Mouse (Mus musculus) megakaryocyte progenitor cell, adult 5-6 weeks (primary cell): ENCODE results near the gene 5430419D17Rik. TPM values are rescaled to one million over a fixed set of nuclear protein-coding genes. Genes with fewer than 3 reads are reported as not detected.

Source experiments
- ATAC-seq: replicated peaks from 2 replicates; pipeline ENCODE4 v1.8.0; 2016; ENCODE audit warnings: mild to moderate bottlenecking, moderate TSS enrichment, inconsistent platforms; ENCODE audit not compliant: poor library complexity
- total RNA-seq, 2 experiments: library from RNA; stranded (forward) in 1 of 2; stranded (reverse) in 1 of 2; fragments of 157-497, 149-512 nt in 1 of 2; fragments of 200-1000 nt in 1 of 2; gene quantifications; 2 replicates each; pipeline versions ENCODE4 v1.2.3 to v1.2.4; 2015 to 2017

The 5430419D17Rik gene
- total RNA-seq (2015) (not detected in 2 replicates), total RNA-seq (2017) (not detected in 2 replicates)

DNA sequence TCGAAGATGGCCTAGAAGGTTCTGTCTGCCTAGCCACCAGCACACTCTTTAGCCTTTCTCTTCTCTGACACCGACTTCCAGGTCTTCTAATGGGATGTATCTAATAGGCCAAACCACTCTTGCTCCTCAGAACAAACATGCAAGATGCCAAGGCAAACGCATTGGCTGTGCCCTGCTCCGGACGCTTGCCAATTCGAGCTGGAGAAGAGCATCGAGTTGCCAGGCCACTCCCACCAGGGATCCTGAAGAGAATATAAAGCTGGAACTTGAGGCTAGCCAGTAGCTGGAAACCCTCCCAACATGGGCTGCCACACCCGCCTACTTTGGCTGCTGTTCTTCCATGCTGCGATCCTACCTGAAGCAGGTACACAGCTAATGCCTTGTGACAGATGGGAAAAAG is at the start of gene 5430419D17Rik:
Gene 5430419D17Rik (plus strand): TSS at position 282 of the 400 bp plus-strand sequence.
- no peak for ATAC-seq

DNA sequence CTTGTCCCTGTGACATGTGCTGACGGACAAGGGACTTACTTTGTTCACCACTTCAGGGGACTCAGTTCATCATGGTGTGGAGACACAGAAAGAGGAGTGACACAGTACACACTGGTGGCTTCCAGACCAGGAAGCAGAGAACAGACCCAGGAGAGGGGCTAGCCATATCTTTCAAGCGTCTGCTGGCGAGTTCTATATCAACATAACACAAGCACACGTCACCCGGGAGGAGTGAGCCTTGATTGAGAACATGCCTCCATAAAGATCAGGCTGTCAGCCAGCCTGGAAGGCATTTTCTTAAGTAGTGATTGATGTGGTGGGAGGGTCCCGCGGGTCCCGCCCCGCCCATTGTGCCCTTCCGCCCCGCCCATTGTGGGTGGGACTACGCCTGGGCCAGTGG is 44.2 kb upstream of the 5430419D17Rik start:
- no peak for ATAC-seq

DNA sequence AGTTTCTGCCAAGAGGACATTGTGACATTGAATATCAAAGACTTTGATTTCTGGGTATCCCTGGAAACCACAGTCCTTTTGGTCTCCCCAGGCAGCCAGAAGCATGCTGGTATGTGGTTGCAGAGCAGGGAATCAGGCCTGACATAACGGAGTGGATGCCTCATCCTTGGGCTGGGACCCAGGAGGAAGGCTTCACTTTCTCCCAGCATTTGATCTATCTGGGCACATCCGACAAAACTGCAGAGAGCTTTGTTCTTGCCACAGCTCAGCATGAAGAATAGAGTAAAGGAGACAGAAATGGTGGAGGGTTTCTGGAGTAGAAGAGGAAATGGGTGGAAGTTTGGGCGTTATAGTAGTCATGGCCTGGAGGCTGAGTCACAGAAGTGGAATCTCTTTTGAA is 41.0 kb upstream of the 5430419D17Rik start:
- no peak for ATAC-seq

DNA sequence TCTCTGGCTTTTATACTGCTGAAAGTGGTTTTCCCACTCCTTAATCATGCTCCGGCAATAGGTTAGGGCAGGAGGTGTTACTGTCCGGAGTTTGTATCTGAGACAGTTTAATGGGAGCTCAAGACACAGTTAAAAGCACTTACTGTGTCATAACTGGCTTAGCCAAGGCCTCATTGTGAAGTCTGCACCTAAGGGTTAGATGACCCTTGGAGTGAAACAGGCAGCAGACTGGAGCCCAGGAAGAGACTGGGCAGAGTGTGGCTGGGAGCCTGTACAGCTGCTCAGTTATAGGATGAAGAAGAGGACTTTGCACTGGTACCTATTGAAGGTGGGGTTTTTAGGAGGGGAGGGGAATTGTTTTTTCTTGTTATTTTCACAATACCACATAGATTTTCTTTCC is 28.0 kb upstream of the 5430419D17Rik start, which contains the start of gene 4933402N03Rik:
Gene 4933402N03Rik (minus strand): TSS at position 101 of the 400 bp plus-strand sequence.
- no peak for ATAC-seq

DNA sequence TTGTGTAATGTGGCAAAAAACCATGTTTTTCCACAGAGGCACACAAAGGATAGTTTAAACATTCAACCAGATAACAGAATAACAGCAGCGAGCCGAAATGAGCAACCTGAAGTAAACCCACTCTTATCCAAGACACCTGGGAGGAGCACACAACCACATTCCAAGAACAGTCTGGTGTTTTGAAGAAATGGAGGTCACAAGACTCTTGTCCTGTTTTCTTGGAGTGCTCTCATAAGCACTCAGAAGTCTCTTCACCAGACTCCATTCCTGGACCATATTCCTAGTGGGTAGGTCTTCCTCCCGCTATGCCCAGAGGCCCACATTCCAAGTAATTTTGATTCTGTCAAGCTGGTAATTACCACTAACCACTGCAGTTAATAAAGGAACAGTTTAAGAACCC is 24.0 kb upstream of the 5430419D17Rik start:
- no peak for ATAC-seq

DNA sequence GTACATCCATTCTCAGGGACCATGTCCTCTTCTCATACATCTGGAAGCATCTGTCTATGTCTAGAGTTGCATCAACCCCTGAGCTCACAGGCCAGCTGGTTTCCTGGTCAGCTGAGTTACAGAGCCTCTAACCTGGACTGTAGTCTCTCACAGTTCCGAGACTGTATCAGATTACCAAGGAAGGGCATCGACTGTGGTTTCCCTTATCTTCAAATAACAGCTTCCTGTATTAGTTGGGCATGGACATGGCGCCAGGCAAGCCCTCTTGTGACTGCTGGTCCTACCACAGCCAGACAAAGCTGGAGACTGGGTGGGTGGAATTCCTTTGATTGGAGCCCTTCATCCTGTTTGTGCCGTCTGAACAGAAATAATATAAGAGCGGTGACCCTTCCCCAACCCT is 21.2 kb upstream of the 5430419D17Rik start:
- ATAC-seq = no peak

DNA sequence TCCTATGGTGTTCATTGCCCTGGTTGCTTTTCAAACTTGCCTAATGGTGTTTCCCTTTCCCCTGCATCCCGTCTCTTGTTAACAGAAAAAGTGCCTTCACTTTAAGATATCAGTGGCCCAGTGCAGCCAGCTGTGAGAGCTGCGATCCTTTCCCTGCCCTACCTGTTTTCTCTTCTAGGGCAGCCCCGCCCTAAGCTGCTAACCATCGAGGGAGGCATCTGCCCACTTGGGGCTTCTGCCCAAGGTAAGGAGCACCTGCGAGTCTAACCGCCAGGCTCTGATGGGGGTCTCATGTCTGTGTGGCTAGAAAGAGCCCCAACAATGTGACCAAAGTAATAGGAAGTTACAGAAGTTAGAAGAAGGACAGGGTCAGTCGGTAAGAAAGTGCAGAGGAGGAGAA is 12.0 kb upstream of the 5430419D17Rik start:
- no peak for ATAC-seq

DNA sequence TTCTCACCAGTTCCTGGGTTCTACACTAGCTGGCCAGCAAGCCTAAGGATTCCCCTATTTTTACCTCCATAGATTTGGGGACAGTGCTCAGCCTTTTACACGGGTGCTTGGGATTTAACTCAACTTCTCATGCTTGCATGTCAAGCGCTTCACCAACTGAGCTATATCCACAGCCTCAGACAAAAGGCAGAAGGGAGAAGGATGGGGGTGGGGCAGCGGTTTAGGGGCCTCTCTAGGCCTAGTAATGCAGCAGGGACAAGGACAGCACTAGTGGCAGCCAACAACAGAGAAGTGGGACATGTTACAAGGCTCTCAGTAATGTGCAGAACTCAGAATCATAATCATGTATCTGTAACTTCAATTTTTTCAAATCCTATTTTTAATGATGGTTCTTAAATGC is 6.4 kb upstream of the 5430419D17Rik start:
- no peak for ATAC-seq

DNA sequence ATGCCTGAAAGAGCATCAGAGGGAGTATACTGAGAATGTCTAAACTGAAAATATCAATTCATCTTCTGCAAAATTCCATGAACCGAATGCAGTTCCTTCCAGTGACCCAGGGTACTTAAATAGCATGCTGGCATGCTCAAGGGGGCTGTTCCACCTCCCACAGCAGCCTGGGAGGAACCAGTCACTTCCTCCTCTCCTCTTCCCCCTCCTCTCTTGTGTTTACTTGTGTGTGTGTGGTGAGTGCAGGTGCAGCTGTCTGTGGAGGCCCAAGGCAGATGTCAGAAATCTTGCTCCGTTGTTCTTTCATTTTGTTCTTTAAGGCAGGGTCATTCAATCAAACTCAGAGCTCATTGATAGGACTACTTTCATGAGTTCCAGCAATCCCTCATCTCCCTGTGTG is 5.1 kb upstream of the 5430419D17Rik start:
- ATAC-seq = no peak

DNA sequence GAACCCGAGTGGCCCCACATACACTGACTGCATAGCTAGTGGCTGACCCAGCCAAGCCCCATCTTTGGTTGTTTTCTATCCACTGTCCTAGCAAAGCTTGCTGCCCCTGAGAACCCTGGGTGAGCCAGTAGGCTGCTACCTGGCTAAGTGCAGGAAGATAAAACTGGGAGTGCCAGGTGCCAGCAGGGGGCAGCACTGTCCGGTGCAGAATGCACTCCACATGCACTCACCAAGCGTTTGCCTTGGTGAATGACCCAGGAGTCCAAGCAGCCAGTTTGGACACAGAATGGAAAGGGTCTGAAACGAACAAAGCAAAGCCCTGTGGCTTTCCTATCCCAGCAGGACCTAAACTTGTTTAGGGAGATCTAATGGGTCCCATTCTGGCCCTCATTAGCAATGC is 8.5 kb downstream of the 5430419D17Rik start:
- ATAC-seq = peak; percentile 71

DNA sequence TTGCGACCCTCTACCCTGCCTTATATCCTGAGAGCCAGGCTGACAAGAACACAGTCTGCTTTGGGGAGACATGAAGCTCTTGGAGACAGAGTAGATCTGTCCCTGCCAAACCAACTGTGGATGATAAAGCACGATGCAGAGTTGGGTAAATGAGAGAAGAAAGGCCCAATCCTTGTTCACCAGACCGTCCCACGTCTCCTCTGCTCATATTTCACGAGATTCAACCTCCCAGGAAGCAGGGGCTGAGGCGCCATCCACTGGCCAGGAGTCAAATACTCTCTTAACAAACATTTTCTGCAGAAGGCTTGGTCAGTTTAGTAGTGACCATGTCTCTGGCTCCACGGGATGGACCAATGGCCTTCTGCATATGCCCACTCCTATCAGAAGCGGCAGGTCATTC is 10.1 kb downstream of the 5430419D17Rik start:
- ATAC-seq = no peak

DNA sequence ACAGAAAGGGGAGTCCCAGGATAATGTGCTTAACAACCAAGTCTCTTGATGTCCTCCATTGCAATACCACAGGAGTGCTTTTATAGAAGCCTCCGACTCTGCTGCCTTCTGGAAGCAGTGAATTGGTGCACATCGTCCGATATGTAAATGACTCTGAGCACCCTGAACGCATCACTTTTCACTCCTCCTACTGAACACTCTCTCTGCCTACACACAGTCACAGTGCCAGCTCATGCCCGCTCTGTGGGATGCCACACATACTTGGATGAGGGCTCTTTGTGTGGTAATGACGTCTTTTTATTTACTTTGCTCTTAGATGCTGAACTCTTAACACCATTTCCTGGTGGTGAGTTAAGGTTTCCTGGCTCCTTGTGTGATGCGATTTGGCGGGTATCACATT is 12.8 kb downstream of the 5430419D17Rik start:
- ATAC-seq = no peak

DNA sequence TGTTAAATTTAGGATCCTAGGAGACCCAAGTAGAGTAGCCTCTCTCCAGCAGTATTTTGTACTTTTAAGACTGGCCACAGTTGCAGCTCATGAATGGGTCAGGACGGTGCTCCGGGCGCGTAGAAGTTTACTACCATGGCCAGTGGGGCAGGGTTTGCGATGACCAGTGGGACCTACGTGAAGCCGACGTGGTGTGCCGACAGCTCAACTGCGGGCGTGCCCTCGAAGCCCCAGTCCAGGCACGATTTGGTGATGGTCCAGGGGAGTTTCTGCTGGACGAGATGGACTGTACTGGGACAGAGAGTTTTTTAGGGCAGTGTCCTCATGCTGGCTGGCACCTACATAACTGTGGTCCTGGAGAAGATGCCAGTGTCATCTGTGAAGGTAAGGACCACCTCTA is 13.8 kb downstream of the 5430419D17Rik start:
- no peak for ATAC-seq

DNA sequence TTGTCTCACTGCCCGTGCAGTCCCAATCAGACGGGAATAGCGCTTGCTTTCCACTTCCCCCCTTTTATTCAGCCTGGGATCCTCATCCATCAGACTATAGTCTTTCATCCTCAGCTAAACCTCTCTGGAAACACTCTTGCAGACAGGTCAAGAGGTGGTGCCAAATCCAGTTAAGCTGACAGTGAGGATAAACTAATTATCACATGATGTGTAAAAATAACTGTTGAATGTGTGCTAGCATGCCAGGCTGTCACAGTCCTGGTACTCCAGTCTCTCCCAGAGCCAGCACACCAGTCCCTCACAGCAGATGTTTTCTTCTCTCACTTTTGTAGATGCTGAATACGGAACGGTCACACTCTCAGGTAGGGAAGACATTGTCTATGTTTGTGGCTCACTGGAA is 48.9 kb downstream of the 5430419D17Rik start:
- no peak for ATAC-seq

DNA sequence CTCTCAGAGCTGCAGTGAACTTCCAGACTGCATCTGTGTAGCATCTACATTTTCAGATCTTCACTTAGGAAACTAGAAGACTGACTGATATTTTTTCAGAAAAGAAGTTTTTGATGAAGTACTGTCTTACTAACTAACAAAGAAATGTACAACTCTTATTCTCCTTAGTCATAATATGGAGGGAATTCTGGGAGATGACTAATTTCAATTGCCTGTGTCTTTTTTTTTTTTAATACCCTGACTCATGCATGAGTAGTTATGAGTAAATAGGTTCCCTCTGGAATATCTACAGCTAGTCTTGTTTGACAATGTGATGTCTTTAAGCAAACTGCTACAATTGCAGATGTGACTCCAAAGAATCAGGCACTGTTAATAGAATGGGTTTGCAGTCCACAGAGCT is 61.9 kb downstream of the 5430419D17Rik start:
- ATAC-seq = no peak

DNA sequence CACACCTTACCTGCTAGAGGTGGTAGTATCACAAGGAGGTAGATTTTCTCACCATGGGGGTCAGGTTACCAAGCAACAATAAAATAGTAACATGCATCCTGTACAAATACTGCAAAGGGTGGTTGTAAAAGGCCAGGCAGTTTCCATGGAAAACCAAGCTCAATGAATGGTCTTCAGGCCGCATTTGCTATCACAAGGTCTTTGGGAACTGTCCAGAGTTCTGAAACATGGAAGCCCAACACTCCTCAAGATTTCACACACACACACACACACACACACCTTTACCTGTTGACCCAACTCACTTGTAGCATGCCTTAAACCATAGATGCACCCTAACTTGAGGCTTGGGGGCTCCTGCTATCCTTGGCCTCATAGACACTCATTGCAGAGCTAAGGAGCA is 70.8 kb downstream of the 5430419D17Rik start:
- no peak for ATAC-seq

DNA sequence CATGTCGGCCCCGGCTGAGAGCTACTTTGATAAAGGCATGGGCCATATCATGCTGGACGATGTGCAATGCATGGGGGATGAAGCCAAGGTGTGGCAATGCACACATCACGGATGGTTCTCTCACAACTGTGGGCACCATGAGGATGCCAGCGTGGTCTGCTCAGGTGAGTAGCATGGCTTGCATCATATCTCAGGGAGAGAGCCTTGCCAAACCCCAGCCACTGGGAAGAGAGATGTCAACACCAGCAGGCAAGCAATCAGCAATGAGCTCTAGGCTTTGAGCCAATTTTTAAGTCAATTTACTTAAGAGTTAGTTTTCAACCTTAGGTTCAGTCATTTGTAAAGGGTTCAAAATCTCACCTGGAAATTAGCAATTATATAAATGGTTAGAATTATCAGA is 82.6 kb downstream of the 5430419D17Rik start:
- no peak for ATAC-seq

DNA sequence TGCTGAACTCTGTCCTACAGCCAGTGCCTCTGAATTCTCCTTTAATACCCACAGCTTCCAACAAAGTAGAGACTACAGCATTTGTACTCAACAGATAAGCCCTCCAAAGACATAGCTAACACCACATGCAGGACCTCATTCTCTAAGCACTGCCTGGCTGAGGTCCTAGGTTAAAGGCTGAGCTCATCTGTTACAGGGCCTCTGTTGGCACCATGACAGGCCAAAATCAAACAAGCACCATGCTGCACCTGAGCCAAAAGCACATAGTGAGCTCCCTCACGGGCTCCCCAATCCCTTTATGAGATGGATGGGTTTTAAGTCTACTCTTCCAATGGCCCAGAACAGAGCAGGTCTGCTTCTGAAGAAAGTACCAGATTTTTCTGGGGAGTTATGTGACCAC is 83.1 kb downstream of the 5430419D17Rik start:
- no peak for ATAC-seq

DNA sequence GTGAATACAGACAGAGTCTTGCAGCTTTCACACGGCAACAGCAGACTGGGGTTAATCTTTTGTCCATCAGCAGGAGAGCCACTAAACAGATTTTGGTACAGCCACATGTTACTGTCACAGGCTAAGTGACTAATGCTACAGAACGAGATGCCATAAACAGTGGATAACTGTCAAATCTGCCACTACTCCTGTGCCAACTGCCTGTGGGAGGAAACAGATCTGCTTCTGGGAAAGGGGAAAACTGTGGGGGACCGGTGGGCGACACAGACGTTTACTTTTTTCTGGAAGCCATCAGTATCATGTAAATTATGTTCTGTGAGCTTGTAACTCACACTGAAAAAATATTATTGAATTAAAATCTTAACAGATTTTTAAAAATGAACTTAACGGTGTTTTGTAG is 86.7 kb downstream of the 5430419D17Rik start:
- ATAC-seq = no peak

DNA sequence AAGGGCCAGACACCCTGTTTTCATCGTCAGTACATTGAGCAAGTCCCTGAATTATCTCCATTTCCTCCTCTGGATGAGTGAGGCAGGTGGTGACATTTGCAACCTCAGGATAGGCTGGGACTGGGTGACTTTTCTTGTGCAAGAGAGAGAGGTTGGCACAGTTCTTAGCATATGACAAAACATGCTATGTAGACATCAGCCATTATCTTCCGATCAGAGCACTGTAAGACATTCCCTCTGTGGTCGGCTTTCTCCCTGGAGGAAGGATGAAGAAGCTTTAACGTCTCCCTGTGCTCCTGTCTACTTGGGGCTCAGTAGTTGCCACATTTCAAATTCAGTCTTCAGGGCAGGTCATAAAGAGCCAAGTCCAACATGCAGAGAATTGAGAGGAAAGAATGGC is 90.0 kb downstream of the 5430419D17Rik start:
- ATAC-seq = no peak

DNA sequence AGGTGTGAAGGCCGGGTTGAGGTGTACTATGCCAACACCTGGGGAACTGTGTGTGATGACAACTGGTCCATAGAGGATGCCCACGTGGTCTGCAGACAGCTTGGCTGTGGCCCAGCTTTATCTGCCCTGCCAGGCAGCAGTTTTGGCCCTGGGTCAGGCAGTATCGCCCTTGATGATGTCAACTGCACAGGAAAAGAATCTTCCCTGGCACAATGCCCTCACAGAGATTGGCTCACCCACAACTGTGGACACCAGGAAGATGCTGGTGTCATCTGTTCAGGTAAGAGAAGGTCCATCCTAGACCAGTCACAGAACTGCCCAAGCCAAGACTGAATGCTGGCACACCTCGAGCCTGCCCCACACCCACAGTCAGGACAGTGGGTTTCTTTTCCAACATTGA is 91.6 kb downstream of the 5430419D17Rik start:
- ATAC-seq = no peak

DNA sequence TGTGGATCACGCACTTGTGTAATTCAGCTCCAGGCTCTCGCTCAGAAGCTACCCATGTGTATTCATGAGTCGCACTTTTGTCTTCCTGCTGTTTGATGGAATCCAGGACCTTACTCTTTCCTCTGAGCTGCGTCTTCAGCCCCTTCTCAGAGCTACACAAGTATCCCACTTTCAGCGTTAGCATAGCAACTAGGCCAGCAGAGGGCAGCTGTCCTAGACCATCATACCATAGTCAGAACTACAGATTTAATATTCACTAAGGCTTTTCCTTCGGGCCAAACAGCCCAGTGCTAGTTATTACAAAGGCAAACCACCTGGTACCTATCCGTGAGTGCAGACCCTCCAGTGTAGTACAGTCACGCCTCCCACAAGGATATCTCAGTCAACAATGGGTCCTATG is 122.9 kb downstream of the 5430419D17Rik start:
- no peak for ATAC-seq

DNA sequence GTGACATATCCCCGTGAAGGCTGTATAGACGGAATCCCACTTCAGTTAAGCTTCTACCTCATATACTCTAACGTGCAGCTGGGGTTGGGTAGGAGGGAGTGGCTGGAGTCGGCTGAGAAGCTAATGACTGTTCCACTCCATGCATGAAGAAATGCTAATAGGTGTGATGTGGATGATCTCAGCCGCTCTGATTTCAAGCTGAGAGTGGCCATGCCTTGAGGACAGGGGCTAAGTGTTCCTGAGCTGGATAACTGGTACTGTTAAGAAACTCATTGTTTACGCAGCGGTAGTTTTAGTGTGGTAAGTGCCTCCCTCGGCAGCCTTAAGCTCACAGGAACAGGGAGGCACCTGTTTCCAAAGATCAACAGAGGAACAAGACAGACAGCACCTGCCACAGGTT is 129.1 kb downstream of the 5430419D17Rik start:
- no peak for ATAC-seq

DNA sequence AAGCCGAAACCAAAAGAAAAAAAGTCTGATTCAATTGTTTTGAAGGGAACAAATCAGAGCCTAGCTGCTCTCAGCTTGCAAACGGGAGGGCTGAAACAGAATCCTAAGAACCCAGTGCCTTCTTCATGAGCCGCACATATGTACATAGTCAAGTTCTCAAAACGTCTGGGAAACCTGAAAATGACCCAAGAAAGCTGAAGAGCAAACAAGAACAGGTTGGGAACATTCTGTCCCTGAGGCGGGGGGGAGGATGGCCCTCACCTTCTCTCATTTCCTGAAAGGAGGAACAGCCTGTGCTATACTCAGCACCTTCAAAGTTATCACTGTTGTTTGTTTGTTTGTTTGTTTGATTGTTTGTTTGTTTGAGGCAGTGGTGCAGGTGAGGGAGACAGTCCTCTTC is 132.5 kb downstream of the 5430419D17Rik start:
- ATAC-seq = no peak
